Mouse (Mus musculus): ENCODE measurements around the gene Rtl8c. TPM values are rescaled to one million over a fixed set of nuclear protein-coding genes. Genes with fewer than 3 reads are reported as not detected.
"Not testable (repeated sequence)": the region's sequence is repeated elsewhere in the genome, so short reads cannot be mapped to it uniquely, and the experiment has no call there.

The Rtl8c gene
- polyA plus RNA-seq (2015; fragmentation: Nextera tagmentation; extraction: Ambion mirVana), result 2.4 and 2.6 TPM in 2 replicates

DNA sequence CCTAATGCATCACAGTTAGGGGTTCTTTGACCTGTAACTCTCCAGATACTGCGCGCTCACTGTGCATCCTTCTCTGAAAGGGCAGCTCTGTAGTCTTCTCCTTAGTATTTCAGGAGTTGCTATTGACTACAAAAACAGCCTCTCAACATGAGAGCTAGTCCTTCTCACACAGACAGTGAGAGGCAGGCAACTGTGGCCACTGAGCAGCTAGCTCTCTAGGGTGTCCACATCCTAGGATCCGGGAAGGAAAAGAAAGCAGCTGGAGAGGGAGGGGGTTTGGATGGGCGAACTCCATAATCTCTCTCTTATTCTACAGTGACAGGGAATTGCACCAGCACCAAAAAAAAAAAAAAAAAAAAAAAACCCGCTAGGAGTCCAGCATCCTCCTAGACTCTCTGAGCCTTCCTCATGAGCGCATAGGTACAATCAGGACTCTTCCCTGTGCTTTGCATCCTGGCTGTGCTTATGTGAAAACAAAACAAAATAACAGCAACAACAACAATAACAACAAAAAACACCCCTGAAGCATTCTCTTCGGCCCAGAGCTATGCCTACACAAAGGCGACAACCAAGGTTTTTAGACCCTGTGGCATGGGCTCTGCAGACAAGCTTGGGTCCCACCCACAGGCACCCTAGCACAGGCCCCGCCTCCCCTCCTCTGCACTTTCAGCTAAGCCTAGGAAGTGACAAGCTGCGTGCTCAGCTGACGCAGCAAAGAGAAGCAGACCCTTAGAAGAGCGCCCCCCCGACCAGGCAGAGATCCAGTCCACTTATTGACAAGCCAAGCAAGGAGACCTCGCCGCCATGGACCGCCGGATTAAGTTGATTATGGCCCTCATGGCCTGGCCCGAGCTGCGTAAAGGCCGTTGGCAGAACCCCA lies at the start of gene Rtl8c:
Gene Rtl8c (plus strand): TSS at position 791 of the 880 bp plus-strand sequence.
- Histone ChIP-seq H3K9ac (ENCODE audit: low read depth, low read length) (no peak within 1 kb of the TSS), H3K36me3 (ENCODE audit: control insufficient read depth, insufficient read depth) (no peaks in the 10 kb centered on the region), H3K27me3 (ENCODE audit: control insufficient read depth, insufficient read depth, low read depth, low read length) (no peaks in the 10 kb centered on the region), H3K27ac (ENCODE audit: low read length) (no peak within 1 kb of the TSS), H3K9me3 (replicated peaks; ENCODE audit: control insufficient read depth, low read length) (no peaks in the 10 kb centered on the region), H3K4me1 (ENCODE audit: control insufficient read depth, low read depth, low read length) (no peaks in the 10 kb centered on the region), H3K4me2 (ENCODE audit: low read depth, low read length) (peak within 1 kb of the TSS; percentile 44), H3K4me3 (ENCODE audit: low read depth, low read length) (peak within 1 kb of the TSS; percentile 36)
- 22% methylated on average over 20 of the region's 20 CpGs for WGBS (ENCODE audit: insufficient replicate concordance)
- 0 out of 2 replicates have a peak, but pooled peaks have one; percentile 32 for ATAC-seq (ENCODE audit: low read depth)

DNA sequence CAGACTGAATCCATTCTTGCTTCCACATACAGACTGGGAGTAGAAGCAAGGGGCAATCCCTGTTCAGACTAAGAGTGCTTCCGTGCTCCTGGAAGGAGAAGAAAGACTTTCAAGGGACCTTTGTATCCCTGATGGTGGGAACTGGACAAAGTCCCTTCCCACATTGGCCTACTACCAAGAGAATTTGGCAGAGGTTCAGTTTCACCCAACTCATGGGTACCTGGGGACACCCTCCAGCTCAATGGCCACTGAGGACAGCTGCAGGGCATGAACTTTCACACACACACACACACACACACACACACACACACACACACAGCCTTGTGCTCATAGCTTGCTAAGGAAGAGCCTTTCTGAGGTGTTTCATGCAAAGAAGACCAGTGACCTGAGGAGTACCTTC lies 28.5 kb upstream of the Rtl8c start:
- H3K27me3 ChIP-seq (ENCODE audit: control insufficient read depth, insufficient read depth, low read depth, low read length), result no peaks in the 10 kb centered on the region
- whole genome bisulfite sequencing (ENCODE audit: insufficient replicate concordance), result 53% methylated on average over 1 of the region's 1 CpGs
- H3K9ac ChIP-seq (ENCODE audit: low read depth, low read length), result no peak overlapping the region
- no peak for ATAC-seq (ENCODE audit: low read depth)
- H3K36me3 ChIP-seq (ENCODE audit: control insufficient read depth, insufficient read depth), result no peaks in the 10 kb centered on the region
- no peak overlapping the region for H3K4me2 ChIP-seq (ENCODE audit: low read depth, low read length)
- H3K4me3 ChIP-seq (ENCODE audit: low read depth, low read length), result no peak overlapping the region
- H3K9me3 ChIP-seq (replicated peaks; ENCODE audit: control insufficient read depth, low read length), result no peaks in the 10 kb centered on the region
- no peaks in the 10 kb centered on the region for H3K4me1 ChIP-seq (ENCODE audit: control insufficient read depth, low read depth, low read length)
- H3K27ac ChIP-seq (ENCODE audit: low read length), result no peak overlapping the region

DNA sequence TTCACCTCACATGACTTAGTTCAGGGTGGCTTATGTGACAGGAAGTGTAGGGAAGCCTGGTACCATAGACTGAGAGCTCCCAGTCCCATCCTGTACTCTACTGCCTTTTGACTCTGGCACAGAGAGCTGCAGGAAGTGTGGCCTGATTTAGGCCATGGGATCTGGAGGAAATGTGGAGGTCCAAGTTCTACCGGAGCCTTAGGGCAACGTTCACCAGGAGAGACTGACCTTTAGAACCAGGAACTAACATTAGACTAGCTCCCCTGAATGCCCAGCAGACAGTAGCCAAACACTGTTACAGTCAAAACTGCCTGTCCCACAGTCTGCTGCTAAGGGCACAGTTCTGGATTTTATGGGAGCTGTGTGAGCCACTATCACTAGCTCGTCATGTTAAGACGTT lies 26.4 kb upstream of the Rtl8c start:
- not testable (repeated sequence) for H3K9ac ChIP-seq (ENCODE audit: low read depth, low read length); ATAC-seq (ENCODE audit: low read depth); H3K4me2 ChIP-seq (ENCODE audit: low read depth, low read length); H3K27me3 ChIP-seq (ENCODE audit: control insufficient read depth, insufficient read depth, low read depth, low read length); H3K4me1 ChIP-seq (ENCODE audit: control insufficient read depth, low read depth, low read length); H3K36me3 ChIP-seq (ENCODE audit: control insufficient read depth, insufficient read depth); H3K9me3 ChIP-seq (replicated peaks; ENCODE audit: control insufficient read depth, low read length); H3K27ac ChIP-seq (ENCODE audit: low read length); H3K4me3 ChIP-seq (ENCODE audit: low read depth, low read length)
- 61% methylated on average over 2 of the region's 4 CpGs for WGBS (ENCODE audit: insufficient replicate concordance)

DNA sequence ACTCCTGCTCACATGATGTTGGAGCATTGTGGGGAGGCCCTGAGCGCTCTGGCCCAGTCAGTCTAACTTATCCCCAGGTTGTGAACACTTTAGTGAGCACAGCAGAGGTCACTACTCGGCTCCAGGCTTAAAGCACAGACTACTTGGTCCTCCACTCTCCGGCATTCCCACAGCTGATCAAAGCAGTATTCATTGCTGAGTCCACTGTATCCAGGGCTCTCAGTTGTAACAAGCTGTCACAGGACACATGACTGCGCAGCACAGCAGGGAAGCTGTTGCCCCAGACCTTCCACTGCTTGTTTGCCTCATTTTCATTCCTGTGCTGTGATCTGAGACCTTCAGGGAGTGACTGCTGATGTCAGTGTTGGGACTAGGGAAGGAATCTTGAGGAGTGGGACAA lies 24.4 kb upstream of the Rtl8c start:
- H3K36me3 ChIP-seq (ENCODE audit: control insufficient read depth, insufficient read depth); H3K27me3 ChIP-seq (ENCODE audit: control insufficient read depth, insufficient read depth, low read depth, low read length); H3K27ac ChIP-seq (ENCODE audit: low read length); H3K4me1 ChIP-seq (ENCODE audit: control insufficient read depth, low read depth, low read length); H3K9me3 ChIP-seq (replicated peaks; ENCODE audit: control insufficient read depth, low read length); H3K4me2 ChIP-seq (ENCODE audit: low read depth, low read length); H3K4me3 ChIP-seq (ENCODE audit: low read depth, low read length); ATAC-seq (ENCODE audit: low read depth); H3K9ac ChIP-seq (ENCODE audit: low read depth, low read length): not testable (repeated sequence)
- WGBS (ENCODE audit: insufficient replicate concordance), result 46% methylated on average over 3 of the region's 4 CpGs

DNA sequence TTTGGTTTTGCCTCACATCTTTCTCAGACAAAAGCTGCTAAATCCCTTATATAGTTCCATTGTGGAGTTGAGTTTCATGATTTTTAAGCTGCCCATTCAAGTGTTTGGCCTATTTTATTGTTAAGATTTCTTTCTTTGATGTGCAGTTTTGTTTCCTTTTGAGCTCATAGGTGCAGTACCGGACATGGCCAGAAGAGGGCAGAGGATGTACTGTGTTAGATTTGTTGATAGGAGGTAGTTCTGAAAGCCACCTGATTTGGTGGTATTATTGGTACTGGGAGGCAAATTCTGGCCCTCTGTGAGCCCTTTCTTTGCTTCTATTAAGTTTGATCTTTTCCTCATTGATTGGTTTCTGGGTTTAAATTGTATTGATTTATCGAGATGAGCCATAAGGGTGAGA lies 7.8 kb upstream of the Rtl8c start:
- not testable (repeated sequence) for H3K4me1 ChIP-seq (ENCODE audit: control insufficient read depth, low read depth, low read length); H3K4me3 ChIP-seq (ENCODE audit: low read depth, low read length); H3K27me3 ChIP-seq (ENCODE audit: control insufficient read depth, insufficient read depth, low read depth, low read length); H3K27ac ChIP-seq (ENCODE audit: low read length); ATAC-seq (ENCODE audit: low read depth); H3K36me3 ChIP-seq (ENCODE audit: control insufficient read depth, insufficient read depth); H3K9me3 ChIP-seq (replicated peaks; ENCODE audit: control insufficient read depth, low read length); H3K4me2 ChIP-seq (ENCODE audit: low read depth, low read length); H3K9ac ChIP-seq (ENCODE audit: low read depth, low read length)
- 0% methylated on average over 1 of the region's 2 CpGs for WGBS (ENCODE audit: insufficient replicate concordance)

DNA sequence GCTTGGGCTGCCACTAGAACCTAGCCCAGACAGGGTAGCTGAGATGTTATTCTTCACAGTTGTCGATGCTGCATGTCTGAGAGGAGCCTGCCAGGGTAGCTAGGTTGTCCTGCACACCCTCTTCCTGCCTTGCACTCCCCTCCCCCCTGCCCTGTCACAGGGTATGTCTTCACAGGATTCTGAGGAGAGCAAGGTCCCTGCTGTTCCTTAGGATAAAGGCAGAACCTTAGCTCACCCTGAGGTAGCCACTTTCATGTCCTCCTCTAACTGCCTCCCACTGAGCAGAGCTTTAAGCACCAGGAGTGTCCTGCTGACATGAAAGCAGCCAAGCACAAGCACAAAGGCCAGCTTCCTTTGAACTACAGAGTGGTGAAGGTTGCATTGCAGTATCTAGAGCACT lies 1.7 kb upstream of the Rtl8c start:
- not testable (repeated sequence) for H3K4me1 ChIP-seq (ENCODE audit: control insufficient read depth, low read depth, low read length); H3K4me2 ChIP-seq (ENCODE audit: low read depth, low read length); H3K4me3 ChIP-seq (ENCODE audit: low read depth, low read length); ATAC-seq (ENCODE audit: low read depth); H3K9me3 ChIP-seq (replicated peaks; ENCODE audit: control insufficient read depth, low read length); H3K9ac ChIP-seq (ENCODE audit: low read depth, low read length); H3K27ac ChIP-seq (ENCODE audit: low read length); H3K27me3 ChIP-seq (ENCODE audit: control insufficient read depth, insufficient read depth, low read depth, low read length); H3K36me3 ChIP-seq (ENCODE audit: control insufficient read depth, insufficient read depth)
- 14% methylated on average over 1 of the region's 1 CpGs for WGBS (ENCODE audit: insufficient replicate concordance)

DNA sequence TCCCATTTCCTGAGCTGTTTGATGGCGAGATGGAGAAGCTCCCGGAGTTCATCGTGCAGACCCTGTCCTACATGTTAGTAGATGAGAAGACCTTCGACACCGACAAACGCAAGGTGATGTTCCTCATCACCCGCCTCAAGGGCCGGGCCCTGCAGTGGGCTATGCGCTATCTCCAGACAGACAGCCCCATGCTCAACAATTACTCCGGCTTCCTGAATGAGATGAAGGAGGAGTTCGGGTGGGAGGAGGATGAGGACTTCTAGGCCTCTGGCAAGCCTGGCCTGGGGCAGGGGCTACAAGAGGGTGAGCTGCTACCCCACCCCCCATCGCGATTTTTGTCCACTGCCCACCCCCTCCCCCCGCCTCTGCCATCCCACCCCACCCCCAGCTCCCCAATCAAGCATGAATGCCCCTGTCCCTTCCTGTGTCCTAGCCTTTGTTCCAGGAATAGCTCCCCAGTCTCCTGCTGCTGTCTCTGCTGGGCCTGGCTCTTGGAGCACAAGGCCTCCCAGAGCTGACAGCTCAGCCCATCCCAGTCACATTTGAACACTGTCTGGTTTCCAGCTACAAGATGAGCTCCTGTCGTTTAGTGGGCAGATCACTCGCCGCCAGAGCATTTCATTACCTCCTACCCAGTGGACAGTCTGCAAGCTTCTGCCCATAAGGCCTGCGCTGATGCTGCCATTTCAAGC lies 436 bp downstream of the Rtl8c start:
- peak overlapping the region; percentile 44 for H3K4me2 ChIP-seq (ENCODE audit: low read depth, low read length)
- WGBS (ENCODE audit: insufficient replicate concordance), result 36% methylated on average over 15 of the region's 18 CpGs
- no peaks in the 10 kb centered on the region for H3K4me1 ChIP-seq (ENCODE audit: control insufficient read depth, low read depth, low read length)
- no peak for ATAC-seq (ENCODE audit: low read depth)
- H3K9me3 ChIP-seq (replicated peaks; ENCODE audit: control insufficient read depth, low read length), result no peaks in the 10 kb centered on the region
- peak overlapping the region; percentile 36 for H3K4me3 ChIP-seq (ENCODE audit: low read depth, low read length)
- H3K27ac ChIP-seq (ENCODE audit: low read length), result no peak overlapping the region
- H3K36me3 ChIP-seq (ENCODE audit: control insufficient read depth, insufficient read depth), result no peaks in the 10 kb centered on the region
- no peaks in the 10 kb centered on the region for H3K27me3 ChIP-seq (ENCODE audit: control insufficient read depth, insufficient read depth, low read depth, low read length)
- H3K9ac ChIP-seq (ENCODE audit: low read depth, low read length), result no peak overlapping the region

DNA sequence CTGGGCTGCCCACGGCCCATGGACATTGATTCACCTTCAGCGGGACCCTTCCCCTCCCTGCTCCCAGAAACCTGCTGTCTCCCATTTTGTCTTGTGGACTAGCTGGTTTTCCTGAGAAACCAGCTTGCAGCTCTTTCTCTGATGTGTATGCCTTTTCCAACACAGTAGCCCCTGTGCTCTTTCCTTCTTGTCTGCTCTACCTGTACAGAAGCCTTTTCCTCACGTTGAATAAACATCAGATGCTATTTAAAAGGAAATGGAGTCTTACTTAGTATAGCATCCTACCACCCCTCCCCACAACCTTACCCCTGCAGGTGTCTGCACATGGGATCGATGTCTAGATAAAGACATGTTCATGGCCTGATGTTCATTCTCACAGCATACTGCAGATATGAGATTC lies 1.0 kb downstream of the Rtl8c start, which contains the start of gene Gm14597:
Gene Gm14597 (minus strand): TSS at position 101 of the 400 bp plus-strand sequence.
- WGBS (ENCODE audit: insufficient replicate concordance), result 77% methylated on average over 3 of the region's 4 CpGs

DNA sequence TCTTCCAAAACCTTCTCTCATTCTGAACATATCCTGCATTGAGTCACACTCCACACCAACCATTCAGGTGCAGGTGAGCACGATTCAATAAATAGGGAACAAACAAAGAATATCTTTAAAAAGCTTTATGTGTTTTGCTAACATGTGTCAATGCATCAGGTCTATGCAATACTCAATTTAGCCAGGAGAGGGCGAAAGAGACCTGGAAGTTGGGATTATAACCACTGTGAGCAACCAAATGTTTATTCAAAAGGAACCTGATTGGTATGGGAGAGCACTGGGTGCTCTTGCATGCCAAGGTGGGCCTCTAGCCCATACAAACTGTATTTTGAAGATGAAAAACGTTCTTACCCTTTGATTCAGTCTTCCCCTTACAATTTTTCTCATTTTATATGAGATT lies 2.7 kb downstream of the Rtl8c start:
- no peak overlapping the region for H3K27ac ChIP-seq (ENCODE audit: low read length)
- no peak overlapping the region for H3K4me2 ChIP-seq (ENCODE audit: low read depth, low read length)
- H3K4me1 ChIP-seq (ENCODE audit: control insufficient read depth, low read depth, low read length), result no peaks in the 10 kb centered on the region
- no peaks in the 10 kb centered on the region for H3K9me3 ChIP-seq (replicated peaks; ENCODE audit: control insufficient read depth, low read length)
- no peak overlapping the region for H3K4me3 ChIP-seq (ENCODE audit: low read depth, low read length)
- H3K9ac ChIP-seq (ENCODE audit: low read depth, low read length), result no peak overlapping the region
- H3K36me3 ChIP-seq (ENCODE audit: control insufficient read depth, insufficient read depth), result no peaks in the 10 kb centered on the region
- ATAC-seq (ENCODE audit: low read depth), result no peak
- 4% methylated on average over 3 of the region's 3 CpGs for WGBS (ENCODE audit: insufficient replicate concordance)
- H3K27me3 ChIP-seq (ENCODE audit: control insufficient read depth, insufficient read depth, low read depth, low read length), result no peaks in the 10 kb centered on the region

More for the DNA sequence above, 1.0 kb downstream of the Rtl8c start, which contains the start of gene Gm14597:
- not testable (repeated sequence) for H3K4me1 ChIP-seq (ENCODE audit: control insufficient read depth, low read depth, low read length); H3K9me3 ChIP-seq (replicated peaks; ENCODE audit: control insufficient read depth, low read length); H3K27ac ChIP-seq (ENCODE audit: low read length); H3K9ac ChIP-seq (ENCODE audit: low read depth, low read length); H3K27me3 ChIP-seq (ENCODE audit: control insufficient read depth, insufficient read depth, low read depth, low read length); ATAC-seq (ENCODE audit: low read depth); H3K36me3 ChIP-seq (ENCODE audit: control insufficient read depth, insufficient read depth)
- H3K4me3 ChIP-seq (ENCODE audit: low read depth, low read length), result peak within 1 kb of the TSS; percentile 36
- H3K4me2 ChIP-seq (ENCODE audit: low read depth, low read length), result peak within 1 kb of the TSS; percentile 44

Data from liver, embryonic 16.5 days (tissue).